Mouse (Mus musculus) hindbrain, embryonic 15.5 days (tissue): ENCODE results near the gene Olfr1170. TPM values are rescaled to one million over a fixed set of nuclear protein-coding genes. Genes with fewer than 3 reads are reported as not detected.

Experiments
- ATAC-seq: fragments of 200-750 bp; cut with Nextera tagmentation; 2 replicates; pipeline ENCODE4 v1.8.0; 2017; ENCODE audit warnings: low read depth, moderate number of reproducible peaks, moderate TSS enrichment; ENCODE audit not compliant: low FRiP score
- H3K27ac ChIP-seq: fragments of 300-500 bp; sonication (generic); replicated peaks from 2 replicates; pipeline ENCODE4 v1.5.1; 2015; ENCODE audit warnings: mild to moderate bottlenecking, inconsistent platforms
- H3K27me3 ChIP-seq: fragments of 300-500 bp; sonication (generic); 2 replicates; pipeline ENCODE4 v1.6.1; 2015; ENCODE audit warnings: control low read depth, inconsistent platforms
- H3K36me3 ChIP-seq: fragments of 300-500 bp; sonication (generic); 2 replicates; pipeline ENCODE4 v1.6.1; 2015; ENCODE audit warnings: control low read depth, inconsistent platforms
- H3K4me1 ChIP-seq: fragments of 300-500 bp; sonication (generic); replicated peaks from 2 replicates; pipeline ENCODE4 v1.6.1; 2015; ENCODE audit warnings: control low read depth, inconsistent platforms
- H3K4me2 ChIP-seq: fragments of 300-500 bp; sonication (generic); 2 replicates; pipeline ENCODE4 v1.6.1; 2015; ENCODE audit warnings: moderate library complexity, mild to moderate bottlenecking, inconsistent platforms
- H3K4me3 ChIP-seq: fragments of 300-500 bp; sonication (generic); 2 replicates; pipeline ENCODE4 v1.5.1; 2015; ENCODE audit warnings: mild to moderate bottlenecking, inconsistent platforms
- H3K9ac ChIP-seq: fragments of 300-500 bp; sonication (generic); 2 replicates; pipeline ENCODE4 v1.6.1; 2015; ENCODE audit warnings: inconsistent platforms
- H3K9me3 ChIP-seq: fragments of 300-500 bp; sonication (generic); 2 replicates; pipeline ENCODE4 v1.6.1; 2016; ENCODE audit warnings: control low read depth, inconsistent platforms
- WGBS: fragments of 180-500 bp; shearing (Covaris S2); methylation state at CpG from one replicate; pipeline ENCODE4 v1.1.7; 2015; 5-methylcytosine and 5-hydroxymethylcytosine counted together
- polyA plus RNA-seq: library from polyadenylated mRNA; unstranded; fragments of >200 nt; fragmentation: Nextera tagmentation; extraction: Ambion mirVana; gene quantifications from 2 replicates; pipeline ENCODE4 v1.2.1, GENCODE M21; 2015

Gene Olfr1170
- polyA plus RNA-seq: not detected in 2 replicates

DNA sequence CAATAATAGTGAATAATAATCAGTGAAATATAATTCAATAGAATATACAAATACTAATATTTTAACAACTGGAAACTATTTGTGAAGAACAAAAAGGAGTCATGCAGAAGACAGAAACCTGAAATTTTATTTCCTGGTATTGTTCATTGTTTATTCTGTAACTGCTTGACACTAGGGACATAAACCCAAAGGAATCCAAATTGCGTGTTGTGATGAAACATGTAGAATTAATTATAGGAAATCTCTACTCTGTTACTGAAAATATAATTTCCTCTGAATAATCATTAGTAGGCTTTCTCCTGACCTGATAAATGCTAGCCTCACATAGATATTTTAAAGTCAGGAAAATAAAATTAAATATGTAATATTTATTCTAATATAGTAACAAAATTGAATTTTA is at the start of gene Olfr1170:
Gene Olfr1170 (minus strand): TSS at position 101 of the 400 bp plus-strand sequence.
- H3K36me3 ChIP-seq: no peaks in the 10 kb centered on the region
- ATAC-seq: no peak
- H3K4me2 ChIP-seq: no peak within 1 kb of the TSS
- H3K27me3 ChIP-seq: no peaks in the 10 kb centered on the region
- no peak within 1 kb of the TSS for H3K9ac ChIP-seq
- no peaks in the 10 kb centered on the region for H3K9me3 ChIP-seq
- no peak within 1 kb of the TSS for H3K4me3 ChIP-seq
- H3K4me1 ChIP-seq: no peaks in the 10 kb centered on the region
- H3K27ac ChIP-seq: no peak within 1 kb of the TSS
- 72% methylated on average over 1 of the region's 1 CpGs for WGBS

DNA sequence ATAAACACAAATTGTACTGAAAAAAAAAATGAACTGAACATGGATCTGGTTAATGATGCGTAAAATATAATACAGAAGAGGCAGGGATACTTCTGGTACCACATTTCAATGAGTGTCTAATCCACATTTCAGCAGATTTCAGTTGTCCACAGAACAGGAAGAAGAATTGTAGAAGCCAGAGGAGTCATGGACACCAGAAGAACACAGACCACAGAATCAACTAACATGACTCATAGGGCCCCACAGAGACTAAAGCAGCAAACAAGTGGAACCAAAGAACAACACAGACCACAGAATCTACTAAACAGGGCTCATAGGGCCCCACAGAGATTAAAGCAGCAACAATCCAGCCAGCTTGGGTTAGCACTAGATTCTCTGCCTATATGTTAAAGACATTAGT is 7.3 kb downstream of the Olfr1170 start:
- Histone ChIP-seq H3K27ac (no peak overlapping the region), H3K9ac (no peak overlapping the region), H3K4me3 (no peak overlapping the region), H3K4me2 (no peak overlapping the region), H3K36me3 (no peaks in the 10 kb centered on the region), H3K27me3 (no peaks in the 10 kb centered on the region), H3K9me3 (no peaks in the 10 kb centered on the region), H3K4me1 (no peaks in the 10 kb centered on the region)
- ATAC-seq: no peak
- 91% methylated on average over 1 of the region's 1 CpGs for WGBS

DNA sequence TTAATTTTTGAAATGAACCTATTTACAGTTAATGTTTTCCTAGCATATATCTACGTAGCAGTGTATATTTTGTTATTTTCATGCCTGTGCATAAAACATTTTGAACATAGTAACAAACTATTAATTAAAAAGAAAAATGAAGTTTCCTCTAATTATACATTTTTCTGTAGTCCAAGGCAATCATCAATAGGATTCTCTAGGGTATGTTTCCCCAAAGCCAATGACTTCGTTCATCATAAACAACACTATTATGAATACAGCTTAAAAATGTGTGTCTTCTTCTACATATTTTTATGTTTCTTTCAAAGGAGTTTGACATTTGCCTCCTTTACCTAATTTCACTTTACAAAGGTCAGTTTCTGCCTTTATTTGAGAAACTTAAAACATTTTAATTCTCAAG is 46.6 kb downstream of the Olfr1170 start, which contains the start of gene Olfr1168:
Gene Olfr1168 (plus strand): TSS at position 301 of the 400 bp plus-strand sequence.
- Histone ChIP-seq H3K4me1 (no peaks in the 10 kb centered on the region), H3K36me3 (no peaks in the 10 kb centered on the region), H3K27me3 (no peaks in the 10 kb centered on the region), H3K4me2 (no peak within 1 kb of the TSS), H3K4me3 (no peak within 1 kb of the TSS), H3K27ac (no peak within 1 kb of the TSS), H3K9ac (no peak within 1 kb of the TSS), H3K9me3 (no peaks in the 10 kb centered on the region)
- 89% methylated on average over 2 of the region's 2 CpGs for WGBS
- no peak for ATAC-seq

Other genes starting within 250 kb of the Olfr1170 start
- not detected in 2 replicates for gene Olfr1158, start 238.2 kb downstream of the Olfr1170 start, polyA plus RNA-seq
- gene Olfr1160, start 220.1 kb downstream of the Olfr1170 start, polyA plus RNA-seq: not detected in 2 replicates
- not detected in 2 replicates for gene Olfr1161, start 205.6 kb downstream of the Olfr1170 start, polyA plus RNA-seq
- not detected in 2 replicates for gene Olfr73, start 190.6 kb downstream of the Olfr1170 start, polyA plus RNA-seq
- not detected in 2 replicates for gene Olfr1162, start 177.2 kb downstream of the Olfr1170 start, polyA plus RNA-seq
- not detected in 2 replicates for gene Olfr1163, start 156.5 kb downstream of the Olfr1170 start, polyA plus RNA-seq
- not detected in 2 replicates for gene Olfr1164, start 134.4 kb downstream of the Olfr1170 start, polyA plus RNA-seq
- gene Olfr1166, start 100.1 kb downstream of the Olfr1170 start, polyA plus RNA-seq: not detected in 2 replicates
- not detected in 2 replicates for gene Olfr1167, start 73.1 kb downstream of the Olfr1170 start, polyA plus RNA-seq
- gene Olfr1168, start 46.5 kb downstream of the Olfr1170 start, polyA plus RNA-seq: not detected in 2 replicates
- gene Olfr1173, start 51.5 kb upstream of the Olfr1170 start, polyA plus RNA-seq: not detected in 2 replicates
- not detected in 2 replicates for gene Olfr1174-ps, start 86.8 kb upstream of the Olfr1170 start, polyA plus RNA-seq
- not detected in 2 replicates for gene Olfr1175-ps, start 98.9 kb upstream of the Olfr1170 start, polyA plus RNA-seq
- not detected in 2 replicates for gene Olfr1176, start 108.4 kb upstream of the Olfr1170 start, polyA plus RNA-seq
- gene Olfr1177-ps, start 118.2 kb upstream of the Olfr1170 start, polyA plus RNA-seq: not detected in 2 replicates
- not detected in 2 replicates for gene Olfr1178, start 158.7 kb upstream of the Olfr1170 start, polyA plus RNA-seq
- gene Olfr1179, start 178.1 kb upstream of the Olfr1170 start, polyA plus RNA-seq: not detected in 2 replicates
- not detected in 2 replicates for gene Olfr1180, start 190.8 kb upstream of the Olfr1170 start, polyA plus RNA-seq
- gene Olfr1181, start 197.8 kb upstream of the Olfr1170 start, polyA plus RNA-seq: not detected in 2 replicates
- gene Gm13757, start 220.8 kb upstream of the Olfr1170 start, polyA plus RNA-seq: not detected in 2 replicates
- not detected in 2 replicates for gene Olfr1183, start 226.5 kb upstream of the Olfr1170 start, polyA plus RNA-seq